Mouse (Mus musculus) MEL (cell line): ENCODE data around the gene N4bp3.

Experiments
- EP300 ChIP-seq, 2 experiments: IDR thresholded peaks; 2 replicates each; pipeline ENCODE4 v1.6.1; 2011; ENCODE audit warnings: improper control_type of control experiment in 2 of 2, low read length in 2 of 2, low read depth in 1 of 2, mild to moderate bottlenecking in 1 of 2
- GATA1 ChIP-seq: IDR thresholded peaks from 2 replicates; pipeline ENCODE4 v1.6.1; 2011; ENCODE audit warnings: low read depth, low read length, improper control_type of control experiment
- POLR2AphosphoS5 ChIP-seq: IDR thresholded peaks from 2 replicates; pipeline ENCODE4 v1.6.1; 2012; ENCODE audit warnings: low read depth, borderline replicate concordance, mild to moderate bottlenecking, inconsistent platforms, low read length, moderate library complexity, mixed read lengths
- RAD21 ChIP-seq: IDR thresholded peaks from 2 replicates; pipeline ENCODE4 v1.6.1; 2011; ENCODE audit warnings: mild to moderate bottlenecking, low read depth, low read length, improper control_type of control experiment

DNA sequence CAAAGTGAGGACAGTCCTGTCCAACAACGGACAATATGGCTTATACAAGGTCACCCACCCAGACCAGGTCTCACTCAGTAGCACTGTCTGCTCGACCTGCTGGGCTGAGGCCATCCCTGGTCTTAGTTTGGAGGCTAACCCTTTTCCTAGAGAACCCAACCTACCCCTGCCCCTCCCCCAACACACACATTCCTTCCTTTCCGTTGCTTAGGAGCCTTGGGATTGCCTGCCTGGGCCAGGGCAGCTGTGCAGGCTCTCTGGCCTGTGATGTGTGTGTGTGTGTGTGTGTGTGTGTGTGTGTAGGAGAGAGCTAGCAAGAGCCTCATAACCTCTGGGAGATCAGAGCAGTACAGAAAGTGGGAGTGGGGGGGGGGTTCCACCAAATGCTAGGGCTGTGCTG lies 2.1 kb downstream of the N4bp3 start:
- TF ChIP-seq EP300 (IDR thresholded peaks at IDR 0.05; ENCODE audit: low read depth in 1 of 2, low read length in 2 of 2) (no peak), GATA1 (no peak), POLR2AphosphoS5 (no peak), RAD21 (no peak)
